Comparison of ENCODE assay signal across 27 mouse cellular contexts in the genomic region with DNA sequence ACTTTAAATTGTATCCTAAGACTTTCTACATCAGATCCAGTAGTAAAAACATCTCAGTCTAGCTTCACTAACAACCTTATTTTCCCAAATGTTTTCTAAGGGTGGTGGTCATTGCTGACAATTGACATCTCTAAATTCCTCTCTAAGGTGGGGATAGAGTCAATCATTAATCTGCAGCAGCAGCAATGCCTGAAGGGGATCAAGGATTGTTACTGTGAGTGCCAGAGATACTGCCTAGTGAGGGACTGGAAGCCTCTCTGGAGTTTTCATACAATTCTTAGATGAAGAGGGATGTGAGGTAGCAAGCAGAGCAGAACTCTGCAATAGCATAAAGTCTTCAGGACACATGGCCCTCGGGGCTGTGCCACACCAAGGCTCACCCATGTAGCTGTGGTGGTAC. TPM values are rescaled to one million over a fixed set of nuclear protein-coding genes. Genes with fewer than 3 reads are reported as not detected.
A peak's percentile ranks its signal among the peaks of the same experiment; 100 is the strongest.
DNase-seq lines count a peak whose midpoint lies in the region; ATAC-seq lines count a peak whose summit lies in the region.
"Had no signal": no experiment of that assay in that cellular context is flagged by ENCODE, and none has a peak within 500 bp of the region (broad histone marks: within the 10 kb centered on the region; RNA-seq: fewer than 3 reads in every experiment).

No protein-coding gene starts in this region.

- H3K9me3 ChIP-seq in heart, embryonic 11.5 days (replicated peaks; ENCODE audit: control insufficient read depth, low read length), result no peaks in the 10 kb centered on the region
- no peaks in the 10 kb centered on the region for H3K9me3 ChIP-seq in intestine, embryonic 15.5 days
- H3K9me3 ChIP-seq: embryonic facial prominence, embryonic 13.5 days; embryonic facial prominence, embryonic 15.5 days; forebrain, embryonic 10.5 days; forebrain, embryonic 12.5 days; G1E had no signal

- no peak overlapping the region for H3K4me2 ChIP-seq in heart, embryonic 11.5 days
- H3K4me2 ChIP-seq in intestine, embryonic 15.5 days (replicated peaks), result no peak overlapping the region
- H3K4me2 ChIP-seq: embryonic facial prominence, embryonic 13.5 days; embryonic facial prominence, embryonic 15.5 days; forebrain, embryonic 12.5 days had no signal

- H3K4me1 ChIP-seq in heart, embryonic 11.5 days (ENCODE audit: control insufficient read depth, insufficient read depth, low read length), result no peaks in the 10 kb centered on the region
- H3K4me1 ChIP-seq in intestine, embryonic 15.5 days (replicated peaks), result no peaks in the 10 kb centered on the region
- H3K4me1 ChIP-seq: embryonic facial prominence, embryonic 13.5 days; embryonic facial prominence, embryonic 15.5 days; forebrain, embryonic 10.5 days; forebrain, embryonic 12.5 days had no signal

- 81% methylated on average over 1 of the region's 1 CpGs for WGBS in heart, embryonic 11.5 days (ENCODE audit: insufficient replicate concordance)
- WGBS in intestine, embryonic 15.5 days, result 67% methylated on average over 1 of the region's 1 CpGs

- H3K27ac ChIP-seq in heart, embryonic 11.5 days (ENCODE audit: low read depth, low read length), result no peak overlapping the region
- H3K27ac ChIP-seq in intestine, embryonic 15.5 days, result 0 out of 2 replicates have a peak overlapping the region, but pooled peaks have one; percentile 15
- H3K27ac ChIP-seq: embryonic facial prominence, embryonic 13.5 days; embryonic facial prominence, embryonic 15.5 days; forebrain, embryonic 10.5 days; forebrain, embryonic 12.5 days had no signal

- no peaks in the 10 kb centered on the region for H3K36me3 ChIP-seq in heart, embryonic 11.5 days (ENCODE audit: control insufficient read depth, insufficient read depth, low read length)
- H3K36me3 ChIP-seq in intestine, embryonic 15.5 days, result no peaks in the 10 kb centered on the region
- H3K36me3 ChIP-seq: embryonic facial prominence, embryonic 13.5 days; embryonic facial prominence, embryonic 15.5 days; forebrain, embryonic 10.5 days; forebrain, embryonic 12.5 days; G1E had no signal

- ATAC-seq in heart, embryonic 11.5 days (replicated peaks; ENCODE audit: insufficient number of reproducible peaks, low FRiP score, low TSS enrichment), result no peak
- ATAC-seq in intestine, embryonic 15.5 days, result peak; percentile 65
- no peak for ATAC-seq in inflammation-experienced regulatory T-cells, adult 6 months
- ATAC-seq: activated CD4-positive, CD25-positive, alpha-beta regulatory T cell, adult 4 months; CD4-positive, CD25-positive, alpha-beta regulatory T cell, adult 4 months; forebrain, embryonic 14.5 days; forebrain, embryonic 16.5 days; Patski had no signal

- no peak overlapping the region for H3K4me3 ChIP-seq in heart, embryonic 11.5 days (ENCODE audit: low read depth, low read length)
- no peak overlapping the region for H3K4me3 ChIP-seq in intestine, embryonic 15.5 days (replicated peaks)
- H3K4me3 ChIP-seq: embryonic facial prominence, embryonic 13.5 days; embryonic facial prominence, embryonic 15.5 days; erythroblast, embryonic 14.5 days; forebrain, embryonic 10.5 days; forebrain, embryonic 12.5 days had no signal

- H3K9ac ChIP-seq in heart, embryonic 11.5 days (ENCODE audit: low read depth, low read length), result no peak overlapping the region
- H3K9ac ChIP-seq in intestine, embryonic 15.5 days, result no peak overlapping the region
- H3K9ac ChIP-seq: embryonic facial prominence, embryonic 13.5 days; embryonic facial prominence, embryonic 15.5 days; forebrain, embryonic 12.5 days had no signal

- H3K27me3 ChIP-seq in heart, embryonic 11.5 days (ENCODE audit: control insufficient read depth, insufficient read depth, low read length), result no peaks in the 10 kb centered on the region
- no peaks in the 10 kb centered on the region for H3K27me3 ChIP-seq in intestine, embryonic 15.5 days (replicated peaks)
- H3K27me3 ChIP-seq: CH12.LX; embryonic facial prominence, embryonic 13.5 days; embryonic facial prominence, embryonic 15.5 days; forebrain, embryonic 12.5 days; Patski had no signal

- DNase-seq in heart, adult 11 months, result peak; percentile 37
- DNase-seq in yolk sac, embryonic 10.5 days (ENCODE audit: low spot score), result peak; percentile 22
- DNase-seq: adrenal gland, adult 8-10 months; adrenal gland, postnatal 14 days; adrenal gland, postnatal 36 days; B cell, adult 2 months; cerebellum, adult 11-12 months; cerebellum, adult 2 months; cerebellum, adult 9-10 months; cerebellum, postnatal 10 days; cerebellum, postnatal 25 days; embryo, embryonic 11 days had no signal

RNA-seq across cellular contexts. Expression of a gene that starts 14.0 kb away (rescaled TPM):
- polyA plus RNA-seq in heart, embryonic 11.5 days (2014; fragmentation: Nextera tagmentation; extraction: Ambion mirVana), result 0.56 and 1.4 TPM in 2 replicates
- polyA plus RNA-seq in intestine, embryonic 15.5 days (2015; fragmentation: Nextera tagmentation; extraction: Ambion mirVana), result 39.1 and 43.5 TPM in 2 replicates
- polyA plus RNA-seq in inflammation-experienced regulatory T-cells, adult 6 months (2017; shearing (Covaris generic)), result not detected
- polyA plus RNA-seq: activated CD4-positive, CD25-positive, alpha-beta regulatory T cell, adult 4 months; CD4-positive, CD25-positive, alpha-beta regulatory T cell, adult 4 months; erythroblast, embryonic 14.5 days; G1E had no signal

Comparison
In these comparisons a context has a peak if more than half of its experiments do, and no peak if none do; other contexts are left out.
1. RNA of a gene that starts 14.0 kb away (polyA plus RNA-seq): 39.1 to 43.5 TPM in intestine, embryonic 15.5 days; 0.56 to 1.4 TPM in heart, embryonic 11.5 days and not detected in inflammation-experienced regulatory T-cells, adult 6 months; every median in the first group is over 10 times any median in the second.